Mouse (Mus musculus): ENCODE data around the gene Prc1.

DNA sequence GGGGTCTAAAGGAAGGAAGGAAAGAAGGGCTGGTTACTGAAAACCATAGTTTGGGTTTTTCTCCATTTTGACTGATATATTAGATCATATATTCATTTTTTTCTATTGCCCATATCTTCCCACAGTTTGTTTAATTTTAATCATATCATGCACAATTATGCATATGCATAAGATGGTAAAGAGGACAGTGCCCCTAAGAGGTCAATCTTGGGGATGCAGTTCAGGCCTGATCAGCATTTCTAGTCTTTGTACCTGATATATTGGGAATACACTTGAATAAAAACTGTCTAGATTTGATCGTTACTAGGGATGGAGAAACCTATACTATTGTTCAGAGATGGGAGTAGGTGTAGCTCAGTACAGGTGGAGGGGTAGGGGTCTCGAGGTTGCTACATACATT is 13.3 kb upstream of the Prc1 start:
- no peak for TF ChIP-seq CTCF (IDR thresholded peaks at IDR 0.05; ENCODE audit: borderline replicate concordance, extremely low read depth, insufficient read depth, insufficient read length)
- no peak for TF ChIP-seq POLR2A (IDR thresholded peaks at IDR 0.05; ENCODE audit: borderline replicate concordance, extremely low read depth, insufficient read depth, insufficient read length, poor library complexity, severe bottlenecking)
